Mouse (Mus musculus) urinary bladder, postnatal 14 days (tissue): ENCODE measurements around the gene Ccdc182.

Experiments
- DNase-seq: peaks from one replicate; pipeline ENCODE4 v3.0.0; 2021; ENCODE audit warnings: low spot score

Gene Ccdc182

GRCm38 (mm10) chr11:88328813-88329595 is 35.1 kb downstream of the Ccdc182 start:
- no peak for DNase-seq

GRCm38 (mm10) chr11:88330799-88331198 is 36.9 kb downstream of the Ccdc182 start:
- DNase-seq: no peak

GRCm38 (mm10) chr11:88331722-88332121 is 37.9 kb downstream of the Ccdc182 start:
- no peak for DNase-seq

GRCm38 (mm10) chr11:88332309-88332934 is 38.6 kb downstream of the Ccdc182 start:
- no peak for DNase-seq

- no peak for DNase-seq
These were observed 41.0 kb downstream of the Ccdc182 start for GRCm38 (mm10) chr11:88334893-88335292.

- DNase-seq: no peak
These were observed 44.1 kb downstream of the Ccdc182 start for GRCm38 (mm10) chr11:88337926-88338325.
